In genomic region chr12:69986241-69986762, GRCm38 (mm10) we compare ENCODE assay signal across 8 mouse cellular contexts. TPM values are rescaled to one million over a fixed set of nuclear protein-coding genes. Genes with fewer than 3 reads are reported as not detected.
DNase-seq lines count a peak whose midpoint lies in the region; ATAC-seq and TF ChIP-seq lines count a peak whose summit lies in the region.

No protein-coding gene starts in this region.

- H3K27me3 ChIP-seq in embryonic facial prominence, embryonic 15.5 days: no peaks in the 10 kb centered on the region
- H3K27me3 ChIP-seq in hindbrain, embryonic 10.5 days (ENCODE audit: insufficient read depth, poor library complexity, severe bottlenecking): no peaks in the 10 kb centered on the region
- H3K27me3 ChIP-seq in limb, embryonic 12.5 days: no peaks in the 10 kb centered on the region
- no peaks in the 10 kb centered on the region for H3K27me3 ChIP-seq in midbrain, embryonic 11.5 days (ENCODE audit: control insufficient read depth, insufficient read depth, low read length)
- H3K27me3 ChIP-seq in stomach, embryonic 16.5 days (ENCODE audit: control insufficient read depth, insufficient read depth, low read length): no peaks in the 10 kb centered on the region

- peak overlapping the region; percentile 79 for H3K4me3 ChIP-seq in layer of hippocampus, adult 2 months
- peak overlapping the region; percentile 92 for H3K4me3 ChIP-seq in embryonic facial prominence, embryonic 15.5 days (replicated peaks)
- H3K4me3 ChIP-seq in hindbrain, embryonic 10.5 days: peak overlapping the region; percentile 93
- H3K4me3 ChIP-seq in limb, embryonic 12.5 days (replicated peaks): peak overlapping the region; percentile 86
- H3K4me3 ChIP-seq in midbrain, embryonic 11.5 days (ENCODE audit: low read depth, low read length): peak overlapping the region; percentile 92
- H3K4me3 ChIP-seq in stomach, embryonic 16.5 days (replicated peaks; ENCODE audit: low read length): peak overlapping the region; percentile 95

- H3K4me1 ChIP-seq in embryonic facial prominence, embryonic 15.5 days: peaks cover 13% of the 10 kb centered on the region
- H3K4me1 ChIP-seq in hindbrain, embryonic 10.5 days (replicated peaks): peaks cover 22% of the 10 kb centered on the region
- H3K4me1 ChIP-seq in limb, embryonic 12.5 days (replicated peaks): peaks cover 8% of the 10 kb centered on the region
- peaks cover 6% of the 10 kb centered on the region for H3K4me1 ChIP-seq in midbrain, embryonic 11.5 days (ENCODE audit: control insufficient read depth, insufficient read depth, low read length)
- H3K4me1 ChIP-seq in stomach, embryonic 16.5 days (ENCODE audit: control insufficient read depth, insufficient read depth, low read length): 0 out of 2 replicates have a peak, but pooled peaks cover 7% of the 10 kb centered on the region

- under 1% methylated on average over 33 of the region's 36 CpGs for WGBS in embryonic facial prominence, embryonic 15.5 days
- WGBS in hindbrain, embryonic 10.5 days: 0% methylated on average over 34 of the region's 36 CpGs
- under 1% methylated on average over 34 of the region's 36 CpGs for WGBS in limb, embryonic 12.5 days
- under 1% methylated on average over 35 of the region's 36 CpGs for WGBS in midbrain, embryonic 11.5 days
- WGBS in stomach, embryonic 16.5 days: under 1% methylated on average over 36 of the region's 36 CpGs

- H3K9me3 ChIP-seq in embryonic facial prominence, embryonic 15.5 days (replicated peaks): no peaks in the 10 kb centered on the region
- H3K9me3 ChIP-seq in hindbrain, embryonic 10.5 days: no peaks in the 10 kb centered on the region
- no peaks in the 10 kb centered on the region for H3K9me3 ChIP-seq in limb, embryonic 12.5 days
- no peaks in the 10 kb centered on the region for H3K9me3 ChIP-seq in midbrain, embryonic 11.5 days (ENCODE audit: control insufficient read depth, low read length)
- no peaks in the 10 kb centered on the region for H3K9me3 ChIP-seq in stomach, embryonic 16.5 days (replicated peaks; ENCODE audit: control insufficient read depth, low read length)

- peak in 1 of 2 experiments; percentile 12 for DNase-seq in layer of hippocampus, adult 2 months (ENCODE audit: low spot score in 2 of 2)
- no peak for DNase-seq in layer of hippocampus, adult 9-11 months
- DNase-seq in NIH3T3 (ENCODE audit: low read depth): peak; percentile 59
- peak; percentile 65 for DNase-seq in hindbrain, embryonic 10.5 days (ENCODE audit: low spot score)
- DNase-seq in midbrain, embryonic 11.5 days (ENCODE audit: low spot score, missing footprints): peak; percentile 96

- TF ChIP-seq CTCF in layer of hippocampus, adult 2 months (conservative IDR thresholded peaks at IDR 0.05): no peak

- H3K27ac ChIP-seq in layer of hippocampus, adult 2 months: peak overlapping the region; percentile 91
- H3K27ac ChIP-seq in embryonic facial prominence, embryonic 15.5 days (replicated peaks): peak overlapping the region; percentile 90
- H3K27ac ChIP-seq in hindbrain, embryonic 10.5 days: peak overlapping the region; percentile 98
- peak overlapping the region; percentile 92 for H3K27ac ChIP-seq in limb, embryonic 12.5 days
- H3K27ac ChIP-seq in midbrain, embryonic 11.5 days (ENCODE audit: low read depth, low read length): peak overlapping the region; percentile 84
- H3K27ac ChIP-seq in stomach, embryonic 16.5 days (ENCODE audit: low read length): peak overlapping the region; percentile 90

- H3K36me3 ChIP-seq in embryonic facial prominence, embryonic 15.5 days: peaks cover 23% of the 10 kb centered on the region
- H3K36me3 ChIP-seq in hindbrain, embryonic 10.5 days: peaks cover 31% of the 10 kb centered on the region
- H3K36me3 ChIP-seq in limb, embryonic 12.5 days: peaks cover 32% of the 10 kb centered on the region
- no peaks in the 10 kb centered on the region for H3K36me3 ChIP-seq in midbrain, embryonic 11.5 days (ENCODE audit: control insufficient read depth, insufficient read depth, low read length)
- peaks cover 11% of the 10 kb centered on the region; the same call in 1 of the 2 replicates for H3K36me3 ChIP-seq in stomach, embryonic 16.5 days (ENCODE audit: control insufficient read depth, insufficient read depth, low read length)

- peak overlapping the region; percentile 63 for H3K4me2 ChIP-seq in embryonic facial prominence, embryonic 15.5 days (replicated peaks)
- peak overlapping the region; percentile 66 for H3K4me2 ChIP-seq in limb, embryonic 12.5 days
- peak overlapping the region; percentile 72 for H3K4me2 ChIP-seq in midbrain, embryonic 11.5 days
- peak overlapping the region; percentile 56 for H3K4me2 ChIP-seq in stomach, embryonic 16.5 days (ENCODE audit: low read depth, low read length)

- peak; percentile 68 for ATAC-seq in embryonic facial prominence, embryonic 15.5 days (ENCODE audit: insufficient number of reproducible peaks, low FRiP score, low TSS enrichment, low read depth)
- peak; percentile 61 for ATAC-seq in limb, embryonic 12.5 days (ENCODE audit: insufficient number of reproducible peaks, insufficient read depth, low FRiP score, low TSS enrichment, low read depth)
- ATAC-seq in midbrain, embryonic 11.5 days (ENCODE audit: low FRiP score): peak; percentile 61; the same call in 1 of the 2 replicates
- peak; percentile 69; the same call in 1 of the 2 replicates for ATAC-seq in stomach, embryonic 16.5 days (ENCODE audit: insufficient read depth, low FRiP score)

- H3K9ac ChIP-seq in embryonic facial prominence, embryonic 15.5 days: peak overlapping the region; percentile 93
- H3K9ac ChIP-seq in limb, embryonic 12.5 days (replicated peaks): peak overlapping the region; percentile 95
- H3K9ac ChIP-seq in midbrain, embryonic 11.5 days (ENCODE audit: low read length): peak overlapping the region; percentile 89
- peak overlapping the region; percentile 97 for H3K9ac ChIP-seq in stomach, embryonic 16.5 days (ENCODE audit: low read length)

RNA-seq across cellular contexts. Expression of gene Sav1, which starts 0.5 kb away (rescaled TPM):
- 10 to 100 TPM; 16.7 to 18.2 TPM for total RNA-seq in layer of hippocampus, adult 2 months (2021)
- 8.6 and 9.4 TPM in 2 replicates for polyA plus RNA-seq in embryonic facial prominence, embryonic 15.5 days (2015; fragmentation: Nextera tagmentation; extraction: Ambion mirVana)
- polyA plus RNA-seq in hindbrain, embryonic 10.5 days (2016; fragmentation: Nextera tagmentation; extraction: Ambion mirVana): 5.2 and 5.4 TPM in 2 replicates
- polyA plus RNA-seq in limb, embryonic 12.5 days (2016; fragmentation: Nextera tagmentation; extraction: Ambion mirVana): 12.2 and 13.3 TPM in 2 replicates
- polyA plus RNA-seq in midbrain, embryonic 11.5 days (2014; fragmentation: Nextera tagmentation; extraction: Ambion mirVana): 7.8 and 8.0 TPM in 2 replicates
- polyA plus RNA-seq in stomach, embryonic 16.5 days (2015; fragmentation: Nextera tagmentation; extraction: Ambion mirVana): 0.36 and 0.68 TPM in 2 replicates
